Mouse (Mus musculus): ENCODE measurements at regions not wholly inside any gene's neighbourhood (a gene's known extent, or its start where the extent isn't known, plus 50 kb on each side); places are given as distances from the start of the nearest gene placed in this dataset.

DNA sequence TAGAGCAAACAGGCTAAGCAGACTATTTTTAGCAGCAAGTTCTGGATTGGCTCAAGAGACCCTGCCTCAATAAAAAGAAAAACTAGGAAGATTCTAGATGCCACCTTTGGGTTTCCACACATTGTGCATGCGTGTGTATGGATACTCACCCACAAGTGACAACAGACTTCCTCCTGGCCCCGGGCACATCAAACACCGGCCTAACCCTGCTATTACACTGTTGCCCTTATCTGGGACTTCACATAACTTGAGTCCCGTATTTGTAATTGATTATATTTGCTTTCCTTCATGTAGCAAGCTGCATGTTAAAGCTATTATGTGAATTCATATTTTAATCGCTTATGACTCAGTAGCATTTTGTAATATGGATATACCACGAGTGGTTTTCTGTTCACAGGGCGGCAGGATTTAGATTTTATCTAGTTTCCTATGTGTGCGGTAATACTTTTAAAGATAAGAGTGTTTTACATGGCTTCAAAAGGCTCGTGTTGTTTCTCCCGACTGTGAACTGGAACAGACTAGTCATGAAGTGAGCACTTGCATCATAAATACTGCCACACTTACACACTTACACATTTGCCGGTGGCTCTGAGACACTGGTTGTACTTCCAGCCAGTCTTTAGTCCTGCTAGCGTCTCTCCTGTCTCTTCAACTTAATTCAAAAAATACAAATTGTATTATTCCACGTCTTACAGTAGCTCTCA lies 123.4 kb downstream of the Pja2 start:
- TF ChIP-seq CTCF (IDR thresholded peaks at IDR 0.05; ENCODE audit: low read depth) (no peak), EP300 (IDR thresholded peaks at IDR 0.05; ENCODE audit: low read depth) (no peak)
